Mouse (Mus musculus) forebrain, embryonic 14.5 days (tissue): ENCODE measurements around the gene Kcnj12. TPM values are rescaled to one million over a fixed set of nuclear protein-coding genes. Genes with fewer than 3 reads are reported as not detected.

Source experiments
- polyA plus RNA-seq: library from polyadenylated mRNA; unstranded; fragments of >200 nt; fragmentation: Nextera tagmentation; extraction: Ambion mirVana; gene quantifications from 2 replicates; pipeline ENCODE4 v1.2.1, GENCODE M21; 2014

Kcnj12 gene
- polyA plus RNA-seq, 1 experiment from 2014 or later, result 1.0 TPM

Other genes with a start within 250 kb of the Kcnj12 start
- gene Top3a, start 245.2 kb upstream of the Kcnj12 start, polyA plus RNA-seq, result 7.3 and 9.5 TPM in 2 replicates
- 7.9 and 8.5 TPM in 2 replicates for gene Smcr8, start 245.0 kb upstream of the Kcnj12 start, polyA plus RNA-seq
- 12.0 and 17.3 TPM in 2 replicates for gene Shmt1, start 210.8 kb upstream of the Kcnj12 start, polyA plus RNA-seq
- 36.6 and 36.8 TPM in 2 replicates for gene Dhrs7b, start 191.9 kb upstream of the Kcnj12 start, polyA plus RNA-seq
- 67.8 and 68.2 TPM in 2 replicates for gene Tmem11, start 143.3 kb upstream of the Kcnj12 start, polyA plus RNA-seq
- gene Natd1, start 107.8 kb upstream of the Kcnj12 start, polyA plus RNA-seq, result 35.3 and 39.7 TPM in 2 replicates
- 23.6 and 23.7 TPM in 2 replicates for gene Map2k3, start 90.5 kb upstream of the Kcnj12 start, polyA plus RNA-seq
- gene Tnfrsf13b, start 104.2 kb downstream of the Kcnj12 start, polyA plus RNA-seq, result 1.1 and 1.2 TPM in 2 replicates
- gene Usp22, start 152.5 kb downstream of the Kcnj12 start, polyA plus RNA-seq, result 359 and 455 TPM in 2 replicates
- not detected in 2 replicates for gene Aldh3a1, start 185.0 kb downstream of the Kcnj12 start, polyA plus RNA-seq
- 30.2 and 31.8 TPM in 2 replicates for gene Aldh3a2, start 244.9 kb downstream of the Kcnj12 start, polyA plus RNA-seq